Mouse (Mus musculus) activated CD4-positive, CD25-positive, alpha-beta regulatory T cell, adult 9 weeks (primary cell): ENCODE results near the gene Slc30a5. TPM values are rescaled to one million over a fixed set of nuclear protein-coding genes. Genes with fewer than 3 reads are reported as not detected.

Source experiments
- polyA plus RNA-seq: library from polyadenylated mRNA; unstranded; fragments of 100-300 nt; shearing (Covaris generic); gene quantifications from one replicate; pipeline ENCODE4 v1.2.1, GENCODE M21; 2017

The Slc30a5 gene
- 12.0 TPM for polyA plus RNA-seq

DNA sequence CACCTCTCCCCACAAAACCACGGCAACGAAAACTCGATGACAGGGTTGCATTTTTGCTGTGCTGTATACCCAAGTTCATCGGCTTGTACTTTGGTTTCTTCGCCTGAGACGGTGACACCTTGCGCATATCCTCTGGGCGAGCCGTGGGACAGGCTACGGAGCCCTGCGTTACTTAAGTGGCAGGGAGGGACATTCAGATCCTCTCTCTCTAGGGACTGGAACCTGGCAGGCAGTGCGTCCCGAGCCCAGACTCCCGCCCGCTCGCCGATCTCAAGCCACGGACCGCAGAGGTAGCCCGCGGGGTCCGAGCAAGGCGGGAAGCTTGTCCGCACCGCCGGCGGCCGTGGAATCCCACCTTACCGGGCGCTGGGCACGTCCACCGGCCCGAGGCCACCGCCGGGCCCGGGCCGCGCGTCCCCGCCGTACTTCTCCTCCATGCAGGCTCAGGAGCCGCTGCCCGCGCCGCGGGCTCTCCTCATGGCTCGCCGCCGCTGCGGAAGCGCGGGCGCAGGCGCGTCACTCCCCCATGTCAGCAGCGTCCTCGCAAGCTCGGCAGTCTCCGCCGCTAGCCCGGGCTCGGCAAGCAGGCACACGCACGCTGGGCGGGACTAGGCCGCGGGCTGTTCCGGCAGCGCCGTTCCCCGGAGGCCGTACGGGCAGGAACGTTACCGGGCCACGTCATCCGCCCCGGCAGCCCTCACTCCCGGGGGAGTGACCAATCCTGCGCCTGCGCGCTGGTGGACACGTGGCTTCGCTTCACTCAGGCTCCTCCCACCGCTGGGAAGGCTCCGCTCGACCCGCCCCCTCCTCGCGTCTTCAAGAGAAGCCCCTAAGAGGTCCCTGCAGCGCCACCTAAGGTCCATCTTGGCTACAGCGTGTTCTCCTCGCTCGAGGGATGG is at the start of gene Slc30a5:
Gene Slc30a5 (minus strand): TSS at position 687 of the 899 bp plus-strand sequence.

DNA sequence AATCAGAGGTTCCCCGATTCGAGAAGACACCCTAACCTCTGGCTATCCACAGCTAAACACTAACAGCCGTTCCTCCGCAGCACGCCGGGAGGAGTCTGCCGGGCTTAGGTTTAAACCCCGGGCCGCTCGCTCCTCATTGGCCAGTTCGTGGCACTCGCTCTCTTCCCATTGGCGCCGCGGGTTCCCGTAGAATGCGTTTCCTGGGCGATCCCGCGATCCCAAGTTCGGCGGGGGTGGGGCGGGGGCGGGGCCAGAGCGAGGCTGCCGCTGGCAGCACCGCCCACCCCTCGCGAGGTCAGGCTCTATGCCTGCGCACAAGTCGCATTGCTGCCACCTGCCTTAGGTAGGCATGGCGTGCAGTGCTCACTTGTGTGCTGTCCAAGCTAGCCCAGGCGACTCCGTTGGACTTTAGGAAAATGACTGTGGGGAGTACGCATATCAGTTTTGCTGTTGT is 46.8 kb downstream of the Slc30a5 start, which contains the start of gene Ccnb1:
Gene Ccnb1 (minus strand): TSS at position 157 of the 454 bp plus-strand sequence.

DNA sequence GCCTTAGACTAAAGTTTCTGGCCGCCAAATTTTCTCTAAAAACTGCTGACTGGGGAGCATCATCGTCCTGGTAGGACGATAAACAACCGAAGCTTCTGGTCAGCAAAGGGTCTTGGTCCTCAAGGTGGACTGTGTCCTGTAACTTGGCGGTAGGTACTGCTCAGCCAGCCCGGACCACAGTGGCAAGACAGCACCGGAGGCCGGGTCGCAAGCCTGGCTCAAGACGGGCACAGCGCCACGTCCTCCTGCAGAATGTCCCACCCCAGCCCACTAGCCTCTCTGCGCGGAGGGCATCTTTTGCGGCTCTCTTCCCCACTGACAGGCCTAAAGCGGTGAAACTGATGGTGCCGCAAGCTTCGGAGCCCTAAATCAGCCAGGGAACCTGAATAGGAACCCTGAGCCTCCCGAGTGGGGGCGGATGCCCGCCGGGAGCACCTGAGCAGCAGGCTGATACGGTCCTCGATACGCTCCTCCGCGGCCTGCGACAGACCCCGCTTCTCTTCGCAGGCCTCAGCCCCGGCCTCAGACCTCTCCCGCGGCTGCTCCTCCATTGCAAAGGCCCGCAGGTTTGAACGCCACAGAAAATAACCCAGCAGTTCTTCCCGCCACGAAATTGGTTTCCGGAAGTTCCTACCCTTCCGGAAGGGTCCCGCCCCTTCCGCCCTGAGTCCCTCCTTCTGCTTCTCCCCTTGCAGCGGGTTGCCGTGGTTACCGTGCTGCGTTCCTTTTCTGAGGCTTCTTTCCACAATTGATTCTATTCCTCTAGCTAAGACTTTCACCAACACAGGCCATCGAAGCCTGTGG is 57.8 kb downstream of the Slc30a5 start, which contains the start of gene Cenph:
Gene Cenph (minus strand): TSS at position 648 of the 804 bp plus-strand sequence.

Other genes starting within 250 kb of the Slc30a5 start
- gene Marveld2, start 216.5 kb downstream of the Slc30a5 start, polyA plus RNA-seq, result 9.4 TPM
- 132 TPM for gene Ak6, start 182.4 kb downstream of the Slc30a5 start, polyA plus RNA-seq
- gene Rad17, start 182.4 kb downstream of the Slc30a5 start, polyA plus RNA-seq, result 29.2 TPM
- gene Taf9, start 181.8 kb downstream of the Slc30a5 start, polyA plus RNA-seq, result 2.6 TPM
- gene Ccdc125, start 163.7 kb downstream of the Slc30a5 start, polyA plus RNA-seq, result 22.6 TPM
- 93.5 TPM for gene Cdk7, start 102.5 kb downstream of the Slc30a5 start, polyA plus RNA-seq
- 114 TPM for gene Mrps36, start 88.8 kb downstream of the Slc30a5 start, polyA plus RNA-seq
- 5.1 TPM for gene Cenph, start 57.5 kb downstream of the Slc30a5 start, polyA plus RNA-seq
- 12.8 TPM for gene Ccnb1, start 46.9 kb downstream of the Slc30a5 start, polyA plus RNA-seq